Mouse (Mus musculus): Measurements from ENCODE around the gene Vamp9. TPM values are rescaled to one million over a fixed set of nuclear protein-coding genes. Genes with fewer than 3 reads are reported as not detected.

Vamp9 gene
- polyA plus RNA-seq, 1 experiment from 2014 or later: 0.64 TPM

DNA sequence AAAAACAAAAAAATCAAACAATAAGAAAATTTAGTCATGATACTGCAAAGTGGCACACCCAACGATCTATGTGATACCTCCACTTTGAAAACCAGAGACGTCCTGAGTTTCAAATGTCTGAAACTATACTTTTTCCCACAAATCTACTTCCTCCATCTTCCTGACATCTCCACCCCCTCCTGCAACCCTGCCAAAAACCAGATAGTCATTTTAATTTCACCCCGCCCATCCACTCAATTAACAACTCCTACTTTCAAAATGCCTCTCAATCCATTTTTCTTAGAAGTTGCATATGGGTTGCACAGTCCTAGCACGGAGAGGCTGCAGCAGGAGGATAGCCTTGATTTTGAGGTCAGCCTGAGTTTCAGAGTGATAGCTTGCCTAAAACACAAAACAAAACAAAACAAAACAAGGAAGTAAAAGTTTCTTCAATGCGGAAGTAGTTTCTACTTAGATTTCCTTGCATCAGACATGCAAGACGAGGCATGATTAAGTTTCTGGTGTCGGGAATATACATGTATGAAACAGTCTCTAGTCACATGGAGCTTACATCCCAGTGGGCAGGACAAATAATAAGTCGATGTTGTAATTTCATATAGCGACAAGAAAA is 77.5 kb downstream of the Vamp9 start:
- H3K4me2 ChIP-seq: no peak overlapping the region
- WGBS (ENCODE audit: insufficient replicate concordance): 88% methylated on average over 9 of the region's 9 CpGs
- ATAC-seq (replicated peaks; ENCODE audit: insufficient number of reproducible peaks, low FRiP score, low TSS enrichment): no peak
- H3K4me1 ChIP-seq (ENCODE audit: control insufficient read depth, insufficient read depth, low read length): no peaks in the 10 kb centered on the region
- no peak overlapping the region for H3K9ac ChIP-seq (ENCODE audit: low read depth, low read length)
- no peaks in the 10 kb centered on the region for H3K36me3 ChIP-seq (ENCODE audit: control insufficient read depth, insufficient read depth, low read length)
- no peaks in the 10 kb centered on the region for H3K9me3 ChIP-seq (replicated peaks; ENCODE audit: control insufficient read depth, low read length)
- H3K27me3 ChIP-seq (ENCODE audit: control insufficient read depth, insufficient read depth, low read length): no peaks in the 10 kb centered on the region
- no peak overlapping the region for H3K4me3 ChIP-seq (ENCODE audit: low read depth, low read length)
- no peak overlapping the region for H3K27ac ChIP-seq (ENCODE audit: low read depth, low read length)

DNA sequence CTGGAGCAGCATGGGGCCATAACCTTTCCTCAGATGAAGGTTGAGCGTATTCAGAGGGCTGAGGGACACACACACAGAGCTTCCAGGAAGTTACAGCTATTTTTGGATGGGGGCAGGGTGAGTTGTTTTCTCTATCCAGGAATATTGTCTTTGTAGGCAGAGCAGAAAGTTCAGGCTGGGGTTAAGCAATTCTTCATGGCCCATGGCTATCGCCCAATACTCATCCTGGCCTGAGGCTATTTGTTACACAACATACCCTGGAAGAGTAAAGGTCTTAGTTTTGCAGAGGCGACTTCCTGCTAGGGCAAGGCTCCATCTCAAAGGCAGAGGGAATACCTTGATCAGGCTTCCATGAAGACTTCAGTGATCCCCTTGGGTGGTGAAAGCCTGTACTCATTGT is 88.1 kb downstream of the Vamp9 start:
- Histone ChIP-seq H3K36me3 (ENCODE audit: control insufficient read depth, insufficient read depth, low read length) (no peaks in the 10 kb centered on the region), H3K9ac (ENCODE audit: low read depth, low read length) (no peak overlapping the region), H3K4me1 (ENCODE audit: control insufficient read depth, insufficient read depth, low read length) (no peaks in the 10 kb centered on the region), H3K27ac (ENCODE audit: low read depth, low read length) (no peak overlapping the region), H3K9me3 (replicated peaks; ENCODE audit: control insufficient read depth, low read length) (peaks cover 5% of the 10 kb centered on the region; the same call in 1 of the 2 replicates), H3K4me3 (ENCODE audit: low read depth, low read length) (no peak overlapping the region), H3K4me2 (no peak overlapping the region), H3K27me3 (ENCODE audit: control insufficient read depth, insufficient read depth, low read length) (no peaks in the 10 kb centered on the region)
- ATAC-seq (replicated peaks; ENCODE audit: insufficient number of reproducible peaks, low FRiP score, low TSS enrichment): no peak
- 81% methylated on average over 3 of the region's 3 CpGs for WGBS (ENCODE audit: insufficient replicate concordance)

DNA sequence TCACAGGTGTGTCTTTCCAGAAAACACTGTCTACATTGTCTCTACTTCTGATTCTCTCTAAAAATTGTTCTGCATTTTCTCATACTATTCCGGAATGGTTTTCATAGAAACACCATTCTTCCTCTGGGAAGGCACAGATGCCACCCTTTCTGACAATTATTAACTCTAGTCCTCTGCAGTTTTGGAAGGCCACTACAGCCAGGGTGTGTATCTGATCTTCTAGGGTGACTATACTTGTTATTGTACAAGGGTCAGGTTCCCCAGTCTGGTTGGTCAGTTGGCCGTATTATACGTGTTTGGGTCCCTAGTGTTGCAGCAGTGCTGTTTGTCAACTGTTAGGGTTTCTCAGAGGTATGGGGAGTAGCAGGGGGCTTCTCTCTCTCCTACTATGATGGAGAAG is 88.6 kb downstream of the Vamp9 start:
- Histone ChIP-seq H3K9me3 (replicated peaks; ENCODE audit: control insufficient read depth, low read length) (peaks cover 5% of the 10 kb centered on the region; the same call in 1 of the 2 replicates), H3K4me1 (ENCODE audit: control insufficient read depth, insufficient read depth, low read length) (no peaks in the 10 kb centered on the region)
- WGBS (ENCODE audit: insufficient replicate concordance): 83% methylated on average over 3 of the region's 3 CpGs

DNA sequence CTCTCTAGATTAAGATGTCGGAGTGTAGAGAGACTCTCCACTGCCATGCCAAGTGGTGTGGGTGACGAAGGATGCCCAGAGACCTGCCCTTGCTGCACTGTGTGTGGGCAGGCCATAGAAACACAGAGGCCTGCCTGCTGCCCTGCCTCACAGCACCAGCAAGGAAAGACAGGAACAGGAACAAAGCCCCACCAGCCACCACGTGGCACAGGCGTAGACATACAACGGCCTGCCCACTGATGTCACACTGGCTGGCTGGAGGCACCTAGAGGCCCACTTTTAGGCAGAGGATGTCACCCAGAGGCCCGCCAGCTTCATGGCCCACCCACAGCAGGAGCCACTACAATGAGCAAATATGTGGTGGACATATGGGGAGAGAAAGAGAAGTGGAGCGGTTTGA is 94.0 kb downstream of the Vamp9 start:
- H3K36me3 ChIP-seq (ENCODE audit: control insufficient read depth, insufficient read depth, low read length): no peaks in the 10 kb centered on the region
- H3K4me3 ChIP-seq (ENCODE audit: low read depth, low read length): no peak overlapping the region
- 69% methylated on average over 7 of the region's 7 CpGs for WGBS (ENCODE audit: insufficient replicate concordance)
- H3K27ac ChIP-seq (ENCODE audit: low read depth, low read length): no peak overlapping the region
- H3K9ac ChIP-seq (ENCODE audit: low read depth, low read length): no peak overlapping the region
- no peak for ATAC-seq (replicated peaks; ENCODE audit: insufficient number of reproducible peaks, low FRiP score, low TSS enrichment)
- H3K4me2 ChIP-seq: no peak overlapping the region
- H3K27me3 ChIP-seq (ENCODE audit: control insufficient read depth, insufficient read depth, low read length): no peaks in the 10 kb centered on the region
- peaks cover 5% of the 10 kb centered on the region; the same call in 1 of the 2 replicates for H3K9me3 ChIP-seq (replicated peaks; ENCODE audit: control insufficient read depth, low read length)
- peaks cover 2% of the 10 kb centered on the region; the same call in 1 of the 2 replicates for H3K4me1 ChIP-seq (ENCODE audit: control insufficient read depth, insufficient read depth, low read length)

More for the DNA sequence above, 88.6 kb downstream of the Vamp9 start:
- no peak for ATAC-seq (replicated peaks; ENCODE audit: insufficient number of reproducible peaks, low FRiP score, low TSS enrichment)
- Histone ChIP-seq H3K27me3 (ENCODE audit: control insufficient read depth, insufficient read depth, low read length) (no peaks in the 10 kb centered on the region), H3K4me2 (no peak overlapping the region), H3K9ac (ENCODE audit: low read depth, low read length) (no peak overlapping the region), H3K4me3 (ENCODE audit: low read depth, low read length) (no peak overlapping the region), H3K36me3 (ENCODE audit: control insufficient read depth, insufficient read depth, low read length) (no peaks in the 10 kb centered on the region), H3K27ac (ENCODE audit: low read depth, low read length) (no peak overlapping the region)

DNA sequence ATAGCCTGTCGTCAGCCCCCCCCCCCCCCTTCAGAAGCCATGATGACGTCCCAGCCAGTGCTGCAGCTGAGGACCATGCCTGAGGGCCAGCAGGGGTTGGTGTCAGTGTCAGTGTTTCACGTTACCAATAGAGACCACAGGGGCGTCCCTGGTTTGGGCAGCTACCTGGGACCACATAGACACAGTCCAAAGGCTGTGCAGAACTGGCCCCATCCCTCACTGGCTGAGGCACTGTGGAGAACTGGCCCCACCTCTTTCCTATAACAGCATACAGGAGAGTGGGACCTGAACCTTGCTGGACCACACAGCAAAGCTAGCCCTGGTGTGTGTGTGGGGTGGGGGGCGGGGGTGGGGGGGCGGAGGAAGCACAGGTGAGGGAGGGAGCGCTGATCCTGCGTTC is 94.4 kb downstream of the Vamp9 start:
- Histone ChIP-seq H3K4me1 (ENCODE audit: control insufficient read depth, insufficient read depth, low read length) (peaks cover 4% of the 10 kb centered on the region), H3K36me3 (ENCODE audit: control insufficient read depth, insufficient read depth, low read length) (no peaks in the 10 kb centered on the region), H3K4me3 (ENCODE audit: low read depth, low read length) (no peak overlapping the region), H3K27me3 (ENCODE audit: control insufficient read depth, insufficient read depth, low read length) (no peaks in the 10 kb centered on the region), H3K9ac (ENCODE audit: low read depth, low read length) (no peak overlapping the region), H3K27ac (ENCODE audit: low read depth, low read length) (no peak overlapping the region), H3K9me3 (replicated peaks; ENCODE audit: control insufficient read depth, low read length) (peaks cover 5% of the 10 kb centered on the region; the same call in 1 of the 2 replicates), H3K4me2 (no peak overlapping the region)
- no peak for ATAC-seq (replicated peaks; ENCODE audit: insufficient number of reproducible peaks, low FRiP score, low TSS enrichment)
- 46% methylated on average over 8 of the region's 8 CpGs for WGBS (ENCODE audit: insufficient replicate concordance)

Other genes with a start within 250 kb of the Vamp9 start
- 41.6 and 44.2 TPM in 2 replicates for gene Rasgef1b, start 177.2 kb upstream of the Vamp9 start, polyA plus RNA-seq (2014; fragmentation: Nextera tagmentation; extraction: Ambion mirVana)
- gene Hnrnpd, start 72.7 kb downstream of the Vamp9 start, polyA plus RNA-seq (2014; fragmentation: Nextera tagmentation; extraction: Ambion mirVana): 113 and 120 TPM in 2 replicates
- gene 4930524J08Rik, start 72.8 kb downstream of the Vamp9 start, polyA plus RNA-seq (2014; fragmentation: Nextera tagmentation; extraction: Ambion mirVana): 1.5 and 1.7 TPM in 2 replicates
- 117 and 125 TPM in 2 replicates for gene Hnrnpdl, start 133.4 kb downstream of the Vamp9 start, polyA plus RNA-seq (2014; fragmentation: Nextera tagmentation; extraction: Ambion mirVana)
- gene Enoph1, start 133.7 kb downstream of the Vamp9 start, polyA plus RNA-seq (2014; fragmentation: Nextera tagmentation; extraction: Ambion mirVana): 28.0 and 31.2 TPM in 2 replicates

Data from heart, embryonic 11.5 days (tissue).